Comparison of ENCODE assay signal across 13 mouse cellular contexts in the genomic region with DNA sequence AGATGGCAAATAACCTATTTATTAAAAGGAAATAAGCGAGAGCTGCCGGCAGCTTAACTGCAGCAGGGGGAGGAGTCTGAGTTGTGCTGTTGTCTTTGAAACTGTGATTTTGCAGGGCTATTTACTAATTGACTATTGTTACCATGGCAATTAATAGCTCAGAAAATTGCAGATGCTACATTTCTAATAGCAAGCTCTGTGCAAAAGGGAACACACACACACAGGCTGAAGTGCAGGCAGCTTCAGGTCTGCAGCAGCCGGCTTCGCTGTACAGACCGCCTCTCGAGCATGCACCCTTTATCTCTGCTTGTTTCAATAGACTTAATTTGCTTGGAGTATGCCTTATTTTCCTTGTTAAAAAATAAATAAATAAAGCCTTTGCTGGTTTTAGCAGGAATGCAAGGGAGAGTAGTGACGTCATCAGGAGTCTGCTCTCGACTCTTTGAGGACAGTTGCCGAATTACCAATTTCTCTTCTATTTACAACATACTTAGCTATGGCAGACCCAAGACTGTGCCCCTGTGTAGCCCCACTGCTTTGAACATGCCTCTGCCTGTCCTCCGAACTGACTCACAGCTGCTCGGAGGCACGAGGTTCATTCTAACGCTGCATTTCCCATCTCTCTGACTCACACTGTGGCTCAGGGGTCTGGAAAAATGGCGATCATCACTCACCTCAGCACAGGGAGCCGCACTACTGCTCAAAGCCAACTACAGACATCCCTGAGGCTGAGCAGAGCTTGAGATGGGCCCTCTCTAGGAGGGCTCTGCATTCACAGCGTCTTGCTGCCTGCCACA.
DNase-seq lines count a peak whose midpoint lies in the region; ATAC-seq lines count a peak whose summit lies in the region.
"Had no signal": no experiment of that assay in that cellular context is flagged by ENCODE, and none has a peak within 500 bp of the region (broad histone marks: within the 10 kb centered on the region; RNA-seq: fewer than 3 reads in every experiment).

No protein-coding gene starts in this region.

- peak; percentile 62 for ATAC-seq in neural tube, embryonic 12.5 days (ENCODE audit: low FRiP score, low read depth)
- peak; percentile 92 for ATAC-seq in forebrain, embryonic 14.5 days
- peak; percentile 73 for ATAC-seq in midbrain, embryonic 13.5 days
- no peak for ATAC-seq in cerebellum, adult (ENCODE audit: insufficient number of reproducible peaks, low FRiP score, low TSS enrichment)

- peaks cover 30% of the 10 kb centered on the region for H3K36me3 ChIP-seq in neural tube, embryonic 12.5 days
- peaks cover 40% of the 10 kb centered on the region for H3K36me3 ChIP-seq in forebrain, embryonic 14.5 days (ENCODE audit: control insufficient read depth, insufficient read depth, low read length)
- H3K36me3 ChIP-seq in midbrain, embryonic 13.5 days = peaks cover 39% of the 10 kb centered on the region

- no peak overlapping the region for H3K4me3 ChIP-seq in neural tube, embryonic 12.5 days
- H3K4me3 ChIP-seq in forebrain, embryonic 14.5 days (ENCODE audit: low read depth, low read length) = no peak overlapping the region
- no peak overlapping the region for H3K4me3 ChIP-seq in midbrain, embryonic 13.5 days (replicated peaks)
- H3K4me3 ChIP-seq: heart, embryonic 10.5 days; limb, embryonic 12.5 days had no signal

- H3K27ac ChIP-seq in neural tube, embryonic 12.5 days = no peak overlapping the region; the same call in 1 of the 2 replicates
- peak overlapping the region; percentile 83 for H3K27ac ChIP-seq in forebrain, embryonic 14.5 days (ENCODE audit: low read depth, low read length)
- peak overlapping the region; percentile 63 for H3K27ac ChIP-seq in midbrain, embryonic 13.5 days
- H3K27ac ChIP-seq: heart, embryonic 10.5 days; limb, embryonic 12.5 days had no signal

- no peak for DNase-seq in neural tube, embryonic 10.5 days (ENCODE audit: extremely low spot score, low spot score)
- peak; percentile 81 for DNase-seq in forebrain, embryonic 14.5 days (ENCODE audit: low spot score)
- DNase-seq in ovary, postnatal 14 days (ENCODE audit: low spot score) = no peak
- DNase-seq in c-Kit-positive CD71-positive TER-119-positive erythroid progenitor cells, embryonic 14.5 days (ENCODE audit: low spot score) = no peak
- DNase-seq in gastrocnemius, postnatal 25 days = no peak
- DNase-seq: lung, adult 2 months; right cerebral cortex, adult 18-20 months had no signal

- no peaks in the 10 kb centered on the region for H3K4me1 ChIP-seq in neural tube, embryonic 12.5 days
- H3K4me1 ChIP-seq in forebrain, embryonic 14.5 days (ENCODE audit: control insufficient read depth, insufficient read depth, low read length) = peaks cover 5% of the 10 kb centered on the region; the same call in 1 of the 2 replicates
- peaks cover 5% of the 10 kb centered on the region; the same call in 1 of the 2 replicates for H3K4me1 ChIP-seq in midbrain, embryonic 13.5 days (replicated peaks)

- no peaks in the 10 kb centered on the region for H3K9me3 ChIP-seq in neural tube, embryonic 12.5 days
- no peaks in the 10 kb centered on the region for H3K9me3 ChIP-seq in forebrain, embryonic 14.5 days (replicated peaks; ENCODE audit: control insufficient read depth, low read length)
- no peaks in the 10 kb centered on the region for H3K9me3 ChIP-seq in midbrain, embryonic 13.5 days
- H3K9me3 ChIP-seq: heart, embryonic 10.5 days; limb, embryonic 12.5 days had no signal

- H3K27me3 ChIP-seq in neural tube, embryonic 12.5 days (replicated peaks) = no peaks in the 10 kb centered on the region
- H3K27me3 ChIP-seq in forebrain, embryonic 14.5 days (replicated peaks; ENCODE audit: control insufficient read depth, insufficient read depth, low read length) = no peaks in the 10 kb centered on the region
- H3K27me3 ChIP-seq in midbrain, embryonic 13.5 days = no peaks in the 10 kb centered on the region
- H3K27me3 ChIP-seq: CH12.LX; limb, embryonic 12.5 days had no signal

- no peak overlapping the region for H3K9ac ChIP-seq in neural tube, embryonic 12.5 days
- no peak overlapping the region; the same call in 1 of the 2 replicates for H3K9ac ChIP-seq in forebrain, embryonic 14.5 days (ENCODE audit: low read length)
- no peak overlapping the region for H3K9ac ChIP-seq in midbrain, embryonic 13.5 days (replicated peaks)
- H3K9ac ChIP-seq: limb, embryonic 12.5 days had no signal

- H3K4me2 ChIP-seq in neural tube, embryonic 12.5 days (replicated peaks) = no peak overlapping the region
- H3K4me2 ChIP-seq in forebrain, embryonic 14.5 days (ENCODE audit: low read length) = peak overlapping the region; percentile 20; the same call in 1 of the 2 replicates
- no peak overlapping the region for H3K4me2 ChIP-seq in midbrain, embryonic 13.5 days (replicated peaks)
- H3K4me2 ChIP-seq: limb, embryonic 12.5 days had no signal

- WGBS in neural tube, embryonic 12.5 days = 68% methylated on average over 16 of the region's 16 CpGs
- whole genome bisulfite sequencing in forebrain, embryonic 14.5 days = 66% methylated on average over 16 of the region's 16 CpGs
- 75% methylated on average over 16 of the region's 16 CpGs for WGBS in midbrain, embryonic 13.5 days
